ENCODE assay signal across 8 mouse cellular contexts in the genomic region with DNA sequence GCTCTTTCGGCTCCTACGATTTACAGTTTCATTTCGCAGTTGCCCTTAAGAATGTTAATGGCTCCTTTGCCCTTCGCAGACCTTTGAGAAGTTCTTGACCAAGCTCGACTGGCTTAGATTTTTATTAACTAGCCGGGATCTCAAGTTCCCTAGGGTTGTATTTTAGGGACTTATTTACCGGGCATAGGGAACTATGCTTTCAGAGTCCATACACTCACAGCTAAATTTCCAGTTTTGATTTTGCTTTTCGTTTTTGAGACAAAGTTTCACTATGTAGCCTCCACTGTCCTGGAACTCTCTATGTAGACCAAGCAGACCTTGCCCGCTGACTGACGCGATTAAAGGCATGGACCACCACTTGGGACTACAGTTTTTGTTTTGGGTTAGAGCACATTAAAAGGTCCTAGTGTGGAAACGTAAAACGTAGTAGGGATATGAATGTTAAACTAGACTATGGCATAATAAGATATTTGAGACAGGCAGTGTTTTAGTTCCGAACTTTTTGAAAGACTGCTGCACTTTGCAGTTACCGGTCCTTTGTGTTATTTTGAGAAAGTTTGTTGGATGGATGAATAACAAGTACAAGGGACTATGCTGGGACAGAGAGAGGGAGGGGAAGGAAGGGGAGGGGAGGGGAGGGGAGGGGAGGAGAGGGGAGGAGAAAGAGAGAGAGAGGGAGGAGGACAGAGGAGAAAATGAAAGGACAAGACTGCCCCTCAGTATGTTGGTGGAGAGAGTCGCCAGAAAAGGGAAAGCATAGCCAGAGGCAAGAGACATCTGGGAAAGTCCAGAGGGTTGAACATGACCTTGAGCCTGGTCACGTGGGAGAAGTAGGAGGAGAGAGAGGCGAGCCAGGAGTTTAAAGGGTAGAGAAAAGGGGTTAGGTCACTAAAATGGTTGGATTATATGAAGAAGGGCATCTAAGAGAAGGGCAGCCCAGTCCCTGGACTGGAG. TPM values are rescaled to one million over a fixed set of nuclear protein-coding genes. Genes with fewer than 3 reads are reported as not detected.
A peak's percentile ranks its signal among the peaks of the same experiment; 100 is the strongest.
DNase-seq lines count a peak whose midpoint lies in the region; ATAC-seq and TF ChIP-seq lines count a peak whose summit lies in the region.

No protein-coding gene starts in this region.

- peaks cover 47% of the 10 kb centered on the region for H3K4me1 ChIP-seq in E14TG2a.4 (replicated peaks; ENCODE audit: low read depth, low read length)
- H3K4me1 ChIP-seq in forebrain, embryonic 16.5 days (replicated peaks; ENCODE audit: control insufficient read depth, insufficient read depth, low read length): peaks cover 14% of the 10 kb centered on the region
- peaks cover 42% of the 10 kb centered on the region for H3K4me1 ChIP-seq in liver, embryonic 15.5 days (replicated peaks)
- 0 out of 2 replicates have a peak, but pooled peaks cover 6% of the 10 kb centered on the region for H3K4me1 ChIP-seq in neural tube, embryonic 14.5 days (ENCODE audit: control insufficient read depth, insufficient read depth, low read length)

- ATAC-seq in forebrain, embryonic 16.5 days: no peak
- no peak for ATAC-seq in liver, embryonic 15.5 days (ENCODE audit: insufficient read depth)
- no peak for ATAC-seq in neural tube, embryonic 14.5 days (ENCODE audit: low read depth)

- H3K36me3 ChIP-seq in E14TG2a.4 (ENCODE audit: insufficient read depth, low read length): no peaks in the 10 kb centered on the region
- H3K36me3 ChIP-seq in forebrain, embryonic 16.5 days (ENCODE audit: control insufficient read depth, insufficient read depth): no peaks in the 10 kb centered on the region
- H3K36me3 ChIP-seq in liver, embryonic 15.5 days (replicated peaks): no peaks in the 10 kb centered on the region
- no peaks in the 10 kb centered on the region for H3K36me3 ChIP-seq in neural tube, embryonic 14.5 days (ENCODE audit: control insufficient read depth, insufficient read depth, low read length)

- peak overlapping the region; percentile 97 for H3K4me2 ChIP-seq in forebrain, embryonic 16.5 days (ENCODE audit: low read length)
- peak overlapping the region; percentile 93 for H3K4me2 ChIP-seq in liver, embryonic 15.5 days
- peak overlapping the region; percentile 92 for H3K4me2 ChIP-seq in neural tube, embryonic 14.5 days (ENCODE audit: low read depth, low read length)

- H3K27me3 ChIP-seq in E14TG2a.4 (ENCODE audit: insufficient read depth, low read length): peaks cover 20% of the 10 kb centered on the region
- no peaks in the 10 kb centered on the region for H3K27me3 ChIP-seq in forebrain, embryonic 16.5 days (replicated peaks; ENCODE audit: control insufficient read depth, insufficient read depth, low read length)
- 0 out of 2 replicates have a peak, but pooled peaks cover 9% of the 10 kb centered on the region for H3K27me3 ChIP-seq in liver, embryonic 15.5 days
- no peaks in the 10 kb centered on the region for H3K27me3 ChIP-seq in neural tube, embryonic 14.5 days (ENCODE audit: control insufficient read depth, insufficient read depth, low read length)

- H3K27ac ChIP-seq in forebrain, embryonic 16.5 days (ENCODE audit: low read length): peak overlapping the region; percentile 67
- H3K27ac ChIP-seq in liver, embryonic 15.5 days (replicated peaks): peak overlapping the region; percentile 90
- peak overlapping the region; percentile 82 for H3K27ac ChIP-seq in neural tube, embryonic 14.5 days (ENCODE audit: low read depth, low read length)

- peak overlapping the region; percentile 83 for H3K9ac ChIP-seq in forebrain, embryonic 16.5 days (replicated peaks; ENCODE audit: low read depth, low read length)
- peak overlapping the region; percentile 77 for H3K9ac ChIP-seq in liver, embryonic 15.5 days
- peak overlapping the region; percentile 76 for H3K9ac ChIP-seq in neural tube, embryonic 14.5 days (replicated peaks; ENCODE audit: low read depth, low read length)

- no peak for TF ChIP-seq CTCF in E14TG2a.4 (conservative IDR thresholded peaks at IDR 0.05; ENCODE audit: low read length)

- DNase-seq in adrenal gland, adult 18-20 months (ENCODE audit: low spot score in 2 of 2): peak; percentile 41
- peak; percentile 37 for DNase-seq in hindlimb bud, embryonic 11.5 days (ENCODE audit: extremely low spot score, low read depth, low spot score)
- no peak for DNase-seq in cerebellum, postnatal 4 days (ENCODE audit: low spot score in 2 of 2)
- no peak for DNase-seq in layer of hippocampus, adult 18-20 months (ENCODE audit: low spot score in 2 of 2)

- H3K9me3 ChIP-seq in E14TG2a.4 (ENCODE audit: low read length): no peaks in the 10 kb centered on the region
- H3K9me3 ChIP-seq in forebrain, embryonic 16.5 days (ENCODE audit: control insufficient read depth, low read length): no peaks in the 10 kb centered on the region
- H3K9me3 ChIP-seq in liver, embryonic 15.5 days (replicated peaks): no peaks in the 10 kb centered on the region
- no peaks in the 10 kb centered on the region for H3K9me3 ChIP-seq in neural tube, embryonic 14.5 days (ENCODE audit: control insufficient read depth, low read length)

- H3K4me3 ChIP-seq in E14TG2a.4 (replicated peaks; ENCODE audit: low read length): peak overlapping the region; percentile 89
- H3K4me3 ChIP-seq in forebrain, embryonic 16.5 days (replicated peaks; ENCODE audit: low read length): peak overlapping the region; percentile 84
- peak overlapping the region; percentile 79 for H3K4me3 ChIP-seq in liver, embryonic 15.5 days (replicated peaks)
- peak overlapping the region; percentile 71 for H3K4me3 ChIP-seq in neural tube, embryonic 14.5 days (ENCODE audit: low read depth, low read length)

- 12% methylated on average over 18 of the region's 18 CpGs for WGBS in forebrain, embryonic 16.5 days
- 5% methylated on average over 18 of the region's 18 CpGs for WGBS in liver, embryonic 15.5 days (ENCODE audit: insufficient replicate concordance)
- 12% methylated on average over 18 of the region's 18 CpGs for WGBS in neural tube, embryonic 14.5 days

RNA-seq across cellular contexts. Expression of gene Mcur1, which starts 0.7 kb away (rescaled TPM):
- total RNA-seq in adrenal gland, adult 18-20 months (2021): 10 to 100 TPM; 38.5 to 61.5 TPM
- 6.9 TPM in 2 replicates for polyA plus RNA-seq in forebrain, embryonic 16.5 days (2015; fragmentation: Nextera tagmentation; extraction: Ambion mirVana)
- 5.7 and 5.9 TPM in 2 replicates for polyA plus RNA-seq in liver, embryonic 15.5 days (2015; fragmentation: Nextera tagmentation; extraction: Ambion mirVana)
- 8.6 and 9.9 TPM in 2 replicates for polyA plus RNA-seq in neural tube, embryonic 14.5 days (2014; fragmentation: Nextera tagmentation; extraction: Ambion mirVana)
- total RNA-seq in layer of hippocampus, adult 18-20 months (2021): 10 to 100 TPM; 21.5 to 22.5 TPM

RNA-seq across cellular contexts. Expression of gene Rnf182, which starts 54.8 kb away (rescaled TPM):
- total RNA-seq in adrenal gland, adult 18-20 months (2021): under 1 TPM; 0.54 to 0.56 TPM
- 51.6 and 56.0 TPM in 2 replicates for polyA plus RNA-seq in forebrain, embryonic 16.5 days (2015; fragmentation: Nextera tagmentation; extraction: Ambion mirVana)
- polyA plus RNA-seq in liver, embryonic 15.5 days (2015; fragmentation: Nextera tagmentation; extraction: Ambion mirVana): 0.07 TPM in 1 of 2 replicates, not detected in the other
- polyA plus RNA-seq in neural tube, embryonic 14.5 days (2014; fragmentation: Nextera tagmentation; extraction: Ambion mirVana): 27.5 and 35.1 TPM in 2 replicates
- 10 to 100 TPM; 33.3 to 35.9 TPM for total RNA-seq in layer of hippocampus, adult 18-20 months (2021)

Comparison
In these comparisons a context has a peak if more than half of its experiments do, and no peak if none do; other contexts are left out.
1. DNase-seq: peak in adrenal gland, adult 18-20 months (2 of 2) and hindlimb bud, embryonic 11.5 days (single experiment); none in cerebellum, postnatal 4 days (0 of 2) and layer of hippocampus, adult 18-20 months (0 of 2).
2. RNA of gene Rnf182, which starts 54.8 kb away (polyA plus RNA-seq): 51.6 to 56.0 TPM in forebrain, embryonic 16.5 days and 27.5 to 35.1 TPM in neural tube, embryonic 14.5 days; 0.07 TPM in liver, embryonic 15.5 days; every median in the first group is over 10 times any median in the second.
3. Peak in every context shown above with its lines, with median percentiles within 50 percentile points of each other: H3K4me3 ChIP-seq, H3K27ac ChIP-seq, H3K4me2 ChIP-seq and H3K9ac ChIP-seq.